Mouse (Mus musculus): ENCODE results near the gene Slc25a13.

The Slc25a13 gene

GRCm38 (mm10) chr6:6027664-6028063 is 189.3 kb downstream of the Slc25a13 start:
- no peak for DNase-seq (ENCODE audit: low read depth, low spot score)

- no peak for DNase-seq (ENCODE audit: low read depth, low spot score)
Measured at GRCm38 (mm10) chr6:6023976-6024375, 193.0 kb downstream of the Slc25a13 start.

- no peak for DNase-seq (ENCODE audit: low read depth, low spot score)
Measured at GRCm38 (mm10) chr6:6016931-6017330, 200.0 kb downstream of the Slc25a13 start.

GRCm38 (mm10) chr6:6015616-6016015 is 201.4 kb downstream of the Slc25a13 start:
- DNase-seq (ENCODE audit: low read depth, low spot score) = no peak

GRCm38 (mm10) chr6:6011364-6011763 is 205.6 kb downstream of the Slc25a13 start:
- no peak for DNase-seq (ENCODE audit: low read depth, low spot score)

GRCm38 (mm10) chr6:6005762-6006431 is 211.1 kb downstream of the Slc25a13 start:
- peak; percentile 91 for DNase-seq (ENCODE audit: low read depth, low spot score)

- DNase-seq (ENCODE audit: low read depth, low spot score) = no peak
Measured at GRCm38 (mm10) chr6:6004756-6005485, 212.1 kb downstream of the Slc25a13 start.

- DNase-seq (ENCODE audit: low read depth, low spot score) = no peak
Measured at GRCm38 (mm10) chr6:6002061-6002460, 214.9 kb downstream of the Slc25a13 start.

GRCm38 (mm10) chr6:5997535-5997934 is 219.4 kb downstream of the Slc25a13 start:
- DNase-seq (ENCODE audit: low read depth, low spot score) = no peak

GRCm38 (mm10) chr6:5993056-5993455 is 223.9 kb downstream of the Slc25a13 start:
- DNase-seq (ENCODE audit: low read depth, low spot score) = no peak

GRCm38 (mm10) chr6:5991817-5992755 is 224.9 kb downstream of the Slc25a13 start:
- DNase-seq (ENCODE audit: low read depth, low spot score) = no peak

GRCm38 (mm10) chr6:5991243-5991642 is 225.7 kb downstream of the Slc25a13 start:
- DNase-seq (ENCODE audit: low read depth, low spot score) = no peak

Measured in mesoderm, embryonic 11.5 days (tissue).